Mouse (Mus musculus) CD4-positive helper T cell, adult 2 months (primary cell): Measurements from ENCODE around the gene Speer4f2.
"Not testable (repeated sequence)": the region's sequence is repeated elsewhere in the genome, so short reads cannot be mapped to it uniquely, and the experiment has no call there.

Experiments
- DNase-seq: peaks from one replicate; pipeline ENCODE4 v3.0.0-alpha.2; 2012; ENCODE audit warnings: low read depth, missing footprints, low spot score

Gene Speer4f2

GRCm38 (mm10) chr5:17372880-17373279, at the start of gene Speer4f2:
Gene Speer4f2, plus strand, starts transcription at chr5:17373180.
- DNase-seq = not testable (repeated sequence)

- no peak for DNase-seq
These were observed 43.9 kb upstream of the Speer4f2 start for GRCm38 (mm10) chr5:17328946-17329566.

- no peak for DNase-seq
These were observed 38.1 kb upstream of the Speer4f2 start for GRCm38 (mm10) chr5:17334836-17335235.

GRCm38 (mm10) chr5:17345741-17346140, 27.2 kb upstream of the Speer4f2 start:
- not testable (repeated sequence) for DNase-seq

- DNase-seq = no peak
These were observed 13.5 kb upstream of the Speer4f2 start for GRCm38 (mm10) chr5:17359394-17359999.

GRCm38 (mm10) chr5:17389926-17390325, 16.9 kb downstream of the Speer4f2 start:
- no peak for DNase-seq

- DNase-seq = no peak
These were observed 18.2 kb downstream of the Speer4f2 start for GRCm38 (mm10) chr5:17391207-17391606.

GRCm38 (mm10) chr5:17400571-17400970, 27.6 kb downstream of the Speer4f2 start:
- DNase-seq = no peak

- no peak for DNase-seq
These were observed 28.5 kb downstream of the Speer4f2 start for GRCm38 (mm10) chr5:17401206-17402077.

GRCm38 (mm10) chr5:17402330-17403125, 29.5 kb downstream of the Speer4f2 start:
- no peak for DNase-seq

- no peak for DNase-seq
These were observed 30.6 kb downstream of the Speer4f2 start for GRCm38 (mm10) chr5:17403584-17403983.

GRCm38 (mm10) chr5:17408924-17409660, 36.1 kb downstream of the Speer4f2 start:
- DNase-seq = no peak

GRCm38 (mm10) chr5:17417201-17417600, 44.2 kb downstream of the Speer4f2 start:
- no peak for DNase-seq

- no peak for DNase-seq
These were observed 46.3 kb downstream of the Speer4f2 start for GRCm38 (mm10) chr5:17419215-17419820.

- DNase-seq = no peak
These were observed 46.9 kb downstream of the Speer4f2 start for GRCm38 (mm10) chr5:17419921-17420320.

- DNase-seq = no peak
These were observed 49.2 kb downstream of the Speer4f2 start for GRCm38 (mm10) chr5:17422225-17422624.

GRCm38 (mm10) chr5:17426930-17427329, 54.0 kb downstream of the Speer4f2 start:
- DNase-seq = no peak
